In genomic region chr14:35192256-35192655, GRCm38 (mm10) we compare ENCODE assay signal across 17 mouse cellular contexts.
DNase-seq lines count a peak whose midpoint lies in the region; ATAC-seq and TF ChIP-seq lines count a peak whose summit lies in the region.
"Had no signal": no experiment of that assay in that cellular context is flagged by ENCODE, and none has a peak within 500 bp of the region (broad histone marks: within the 10 kb centered on the region; RNA-seq: fewer than 3 reads in every experiment).

No protein-coding gene starts in this region.

- no peaks in the 10 kb centered on the region for H3K27me3 ChIP-seq in forebrain, embryonic 12.5 days
- no peaks in the 10 kb centered on the region for H3K27me3 ChIP-seq in forebrain, postnatal 0 days (ENCODE audit: insufficient read depth, low read length)
- no peaks in the 10 kb centered on the region for H3K27me3 ChIP-seq in hindbrain, embryonic 15.5 days
- H3K27me3 ChIP-seq in hindbrain, embryonic 10.5 days (ENCODE audit: insufficient read depth, poor library complexity, severe bottlenecking): no peaks in the 10 kb centered on the region
- H3K27me3 ChIP-seq in midbrain, embryonic 15.5 days (replicated peaks): no peaks in the 10 kb centered on the region
- no peaks in the 10 kb centered on the region for H3K27me3 ChIP-seq in midbrain, postnatal 0 days (ENCODE audit: insufficient read depth, low read length)
- no peaks in the 10 kb centered on the region for H3K27me3 ChIP-seq in embryonic facial prominence, embryonic 15.5 days
- H3K27me3 ChIP-seq: embryonic facial prominence, embryonic 13.5 days; heart, embryonic 12.5 days; intestine, embryonic 15.5 days had no signal

- H3K4me3 ChIP-seq in forebrain, embryonic 12.5 days (replicated peaks): no peak overlapping the region
- H3K4me3 ChIP-seq in forebrain, postnatal 0 days (ENCODE audit: low read depth, low read length): no peak overlapping the region
- no peak overlapping the region for H3K4me3 ChIP-seq in hindbrain, embryonic 15.5 days
- H3K4me3 ChIP-seq in hindbrain, embryonic 10.5 days: no peak overlapping the region
- no peak overlapping the region for H3K4me3 ChIP-seq in midbrain, embryonic 15.5 days
- H3K4me3 ChIP-seq in midbrain, postnatal 0 days (ENCODE audit: low read depth, low read length): no peak overlapping the region
- H3K4me3 ChIP-seq in embryonic facial prominence, embryonic 15.5 days (replicated peaks): no peak overlapping the region
- H3K4me3 ChIP-seq: embryonic facial prominence, embryonic 13.5 days; erythroblast, embryonic 14.5 days; gastrocnemius, adult 2 months; heart, embryonic 12.5 days; intestine, embryonic 15.5 days had no signal

- DNase-seq in forebrain, postnatal 0 days: no peak
- no peak for DNase-seq in hindbrain, embryonic 10.5 days (ENCODE audit: low spot score)
- no peak for DNase-seq in midbrain, postnatal 0 days (ENCODE audit: low spot score)
- DNase-seq: adrenal gland, postnatal 10 days; cerebellum, adult 11-12 months; cerebellum, adult 9-10 months; cerebellum, postnatal 25 days; gastrocnemius, adult 2 months; gastrocnemius, postnatal 25 days had no signal

- H3K9ac ChIP-seq in forebrain, embryonic 12.5 days: no peak overlapping the region
- H3K9ac ChIP-seq in forebrain, postnatal 0 days: no peak overlapping the region
- no peak overlapping the region for H3K9ac ChIP-seq in hindbrain, embryonic 15.5 days
- no peak overlapping the region for H3K9ac ChIP-seq in midbrain, embryonic 15.5 days
- H3K9ac ChIP-seq in midbrain, postnatal 0 days (replicated peaks; ENCODE audit: low read length, poor library complexity, severe bottlenecking): no peak overlapping the region
- no peak overlapping the region for H3K9ac ChIP-seq in embryonic facial prominence, embryonic 15.5 days
- H3K9ac ChIP-seq: embryonic facial prominence, embryonic 13.5 days; heart, embryonic 12.5 days; intestine, embryonic 15.5 days had no signal

- H3K4me2 ChIP-seq in forebrain, embryonic 12.5 days: no peak overlapping the region
- H3K4me2 ChIP-seq in forebrain, postnatal 0 days (ENCODE audit: low read depth): no peak overlapping the region
- no peak overlapping the region for H3K4me2 ChIP-seq in hindbrain, embryonic 15.5 days
- H3K4me2 ChIP-seq in midbrain, embryonic 15.5 days: no peak overlapping the region
- H3K4me2 ChIP-seq in midbrain, postnatal 0 days (ENCODE audit: low read depth, low read length, poor library complexity, severe bottlenecking): no peak overlapping the region
- H3K4me2 ChIP-seq in embryonic facial prominence, embryonic 15.5 days (replicated peaks): no peak overlapping the region
- H3K4me2 ChIP-seq: embryonic facial prominence, embryonic 13.5 days; heart, embryonic 12.5 days; intestine, embryonic 15.5 days had no signal

- 0 out of 2 replicates have a peak, but pooled peaks have one; percentile 23 for ATAC-seq in forebrain, embryonic 12.5 days (ENCODE audit: low FRiP score)
- no peak for ATAC-seq in forebrain, postnatal 0 days
- ATAC-seq in hindbrain, embryonic 15.5 days (ENCODE audit: low FRiP score, low read depth): peak; percentile 55; the same call in 1 of the 2 replicates
- ATAC-seq in midbrain, embryonic 15.5 days (replicated peaks): peak; percentile 55
- no peak for ATAC-seq in midbrain, postnatal 0 days (ENCODE audit: low FRiP score)
- 0 out of 2 replicates have a peak, but pooled peaks have one; percentile 29 for ATAC-seq in embryonic facial prominence, embryonic 15.5 days (ENCODE audit: insufficient number of reproducible peaks, low FRiP score, low TSS enrichment, low read depth)
- ATAC-seq: intestine, embryonic 15.5 days had no signal

- WGBS in forebrain, embryonic 12.5 days: 78% methylated on average over 6 of the region's 6 CpGs
- WGBS in forebrain, postnatal 0 days: 75% methylated on average over 6 of the region's 6 CpGs
- WGBS in hindbrain, embryonic 15.5 days: 62% methylated on average over 6 of the region's 6 CpGs
- 91% methylated on average over 6 of the region's 6 CpGs for WGBS in hindbrain, embryonic 10.5 days
- WGBS in midbrain, embryonic 15.5 days: 66% methylated on average over 6 of the region's 6 CpGs
- WGBS in midbrain, postnatal 0 days: 73% methylated on average over 6 of the region's 6 CpGs
- WGBS in embryonic facial prominence, embryonic 15.5 days: 81% methylated on average over 6 of the region's 6 CpGs

- no peaks in the 10 kb centered on the region for H3K36me3 ChIP-seq in forebrain, embryonic 12.5 days (replicated peaks)
- H3K36me3 ChIP-seq in forebrain, postnatal 0 days (ENCODE audit: insufficient read depth): no peaks in the 10 kb centered on the region
- H3K36me3 ChIP-seq in hindbrain, embryonic 15.5 days: no peaks in the 10 kb centered on the region
- no peaks in the 10 kb centered on the region for H3K36me3 ChIP-seq in hindbrain, embryonic 10.5 days
- H3K36me3 ChIP-seq in midbrain, embryonic 15.5 days (replicated peaks): no peaks in the 10 kb centered on the region
- H3K36me3 ChIP-seq in midbrain, postnatal 0 days (ENCODE audit: insufficient read depth, low read length): no peaks in the 10 kb centered on the region
- no peaks in the 10 kb centered on the region for H3K36me3 ChIP-seq in embryonic facial prominence, embryonic 15.5 days
- H3K36me3 ChIP-seq: embryonic facial prominence, embryonic 13.5 days; heart, embryonic 12.5 days; intestine, embryonic 15.5 days had no signal

- TF ChIP-seq CTCF in forebrain, postnatal 0 days (IDR thresholded peaks at IDR 0.05; ENCODE audit: low read depth): no peak
- no peak for TF ChIP-seq CTCF in midbrain, postnatal 0 days (IDR thresholded peaks at IDR 0.05)

- no peaks in the 10 kb centered on the region for H3K4me1 ChIP-seq in forebrain, embryonic 12.5 days
- H3K4me1 ChIP-seq in forebrain, postnatal 0 days (ENCODE audit: insufficient read depth): no peaks in the 10 kb centered on the region
- H3K4me1 ChIP-seq in hindbrain, embryonic 15.5 days (replicated peaks): no peaks in the 10 kb centered on the region
- H3K4me1 ChIP-seq in hindbrain, embryonic 10.5 days (replicated peaks): no peaks in the 10 kb centered on the region
- peaks cover 7% of the 10 kb centered on the region; the same call in 1 of the 2 replicates for H3K4me1 ChIP-seq in midbrain, embryonic 15.5 days
- peaks cover 3% of the 10 kb centered on the region; the same call in 1 of the 2 replicates for H3K4me1 ChIP-seq in midbrain, postnatal 0 days (ENCODE audit: insufficient read depth, low read length)
- H3K4me1 ChIP-seq in embryonic facial prominence, embryonic 15.5 days: no peaks in the 10 kb centered on the region
- H3K4me1 ChIP-seq: embryonic facial prominence, embryonic 13.5 days; heart, embryonic 12.5 days; intestine, embryonic 15.5 days had no signal

- H3K9me3 ChIP-seq in forebrain, embryonic 12.5 days: no peaks in the 10 kb centered on the region
- no peaks in the 10 kb centered on the region for H3K9me3 ChIP-seq in forebrain, postnatal 0 days (ENCODE audit: low read length)
- H3K9me3 ChIP-seq in hindbrain, embryonic 15.5 days: no peaks in the 10 kb centered on the region
- no peaks in the 10 kb centered on the region for H3K9me3 ChIP-seq in hindbrain, embryonic 10.5 days
- H3K9me3 ChIP-seq in midbrain, embryonic 15.5 days: no peaks in the 10 kb centered on the region
- no peaks in the 10 kb centered on the region for H3K9me3 ChIP-seq in midbrain, postnatal 0 days (ENCODE audit: low read length)
- H3K9me3 ChIP-seq in embryonic facial prominence, embryonic 15.5 days (replicated peaks): no peaks in the 10 kb centered on the region
- H3K9me3 ChIP-seq: embryonic facial prominence, embryonic 13.5 days; heart, embryonic 12.5 days; intestine, embryonic 15.5 days had no signal

- no peak overlapping the region for H3K27ac ChIP-seq in forebrain, embryonic 12.5 days
- no peak overlapping the region for H3K27ac ChIP-seq in forebrain, postnatal 0 days (ENCODE audit: low read depth, low read length)
- no peak overlapping the region for H3K27ac ChIP-seq in hindbrain, embryonic 15.5 days (replicated peaks)
- H3K27ac ChIP-seq in hindbrain, embryonic 10.5 days: no peak overlapping the region
- no peak overlapping the region for H3K27ac ChIP-seq in midbrain, embryonic 15.5 days
- H3K27ac ChIP-seq in midbrain, postnatal 0 days (ENCODE audit: low read depth, low read length): no peak overlapping the region
- no peak overlapping the region for H3K27ac ChIP-seq in embryonic facial prominence, embryonic 15.5 days (replicated peaks)
- H3K27ac ChIP-seq: embryonic facial prominence, embryonic 13.5 days; gastrocnemius, adult 2 months; intestine, embryonic 15.5 days had no signal

Comparison
In these comparisons a context has a peak if more than half of its experiments do, and no peak if none do; other contexts are left out.
1. ATAC-seq: peak in forebrain, embryonic 12.5 days (single experiment), hindbrain, embryonic 15.5 days (single experiment), midbrain, embryonic 15.5 days (single experiment) and embryonic facial prominence, embryonic 15.5 days (single experiment); none in forebrain, postnatal 0 days (single experiment) and midbrain, postnatal 0 days (single experiment).